Mouse (Mus musculus): Measurements from ENCODE around the gene Atp4a. TPM values are rescaled to one million over a fixed set of nuclear protein-coding genes. Genes with fewer than 3 reads are reported as not detected.

Atp4a gene
- 0.65 and 1.4 TPM in 2 replicates for polyA plus RNA-seq (2014; fragmentation: Nextera tagmentation; extraction: Ambion mirVana)

DNA sequence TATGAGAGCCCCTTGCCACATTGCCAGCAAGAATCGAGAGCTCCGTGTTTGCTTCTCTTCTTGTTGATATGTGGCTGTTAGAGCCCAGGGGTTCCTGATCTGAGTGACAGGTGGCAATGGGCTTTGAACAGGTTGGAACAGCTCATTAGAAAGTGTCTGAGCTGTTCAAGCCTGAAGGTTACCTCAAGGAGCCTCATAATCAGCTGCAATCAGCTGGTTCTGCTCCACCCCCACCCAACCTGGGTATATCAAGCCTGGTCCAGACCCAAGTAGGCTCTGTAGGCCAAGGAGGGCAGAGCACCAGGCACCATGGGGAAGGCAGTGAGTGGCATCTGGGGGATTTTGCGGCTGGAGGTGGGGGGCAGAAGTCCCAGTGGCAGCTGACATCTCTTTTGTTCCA, at the start of gene Atp4a:
Gene Atp4a (plus strand): TSS at position 268 of the 400 bp plus-strand sequence.
- H3K4me2 ChIP-seq (replicated peaks; ENCODE audit: low read depth, low read length) = no peak within 1 kb of the TSS
- no peaks in the 10 kb centered on the region for H3K36me3 ChIP-seq (ENCODE audit: control insufficient read depth, insufficient read depth, low read length)
- no peak within 1 kb of the TSS for H3K9ac ChIP-seq (ENCODE audit: low read depth, low read length)
- no peak within 1 kb of the TSS for H3K27ac ChIP-seq (ENCODE audit: low read depth, low read length)
- no peaks in the 10 kb centered on the region for H3K9me3 ChIP-seq (ENCODE audit: control insufficient read depth, low read length)
- H3K27me3 ChIP-seq (ENCODE audit: control insufficient read depth, insufficient read depth, low read length) = peaks cover 6% of the 10 kb centered on the region
- no peak for DNase-seq (ENCODE audit: low spot score)
- 77% methylated on average over 3 of the region's 3 CpGs for WGBS
- no peak within 1 kb of the TSS for H3K4me3 ChIP-seq (ENCODE audit: low read depth, low read length)
- H3K4me1 ChIP-seq (replicated peaks; ENCODE audit: control insufficient read depth, insufficient read depth, low read length) = no peaks in the 10 kb centered on the region
- ATAC-seq (ENCODE audit: low FRiP score) = no peak

DNA sequence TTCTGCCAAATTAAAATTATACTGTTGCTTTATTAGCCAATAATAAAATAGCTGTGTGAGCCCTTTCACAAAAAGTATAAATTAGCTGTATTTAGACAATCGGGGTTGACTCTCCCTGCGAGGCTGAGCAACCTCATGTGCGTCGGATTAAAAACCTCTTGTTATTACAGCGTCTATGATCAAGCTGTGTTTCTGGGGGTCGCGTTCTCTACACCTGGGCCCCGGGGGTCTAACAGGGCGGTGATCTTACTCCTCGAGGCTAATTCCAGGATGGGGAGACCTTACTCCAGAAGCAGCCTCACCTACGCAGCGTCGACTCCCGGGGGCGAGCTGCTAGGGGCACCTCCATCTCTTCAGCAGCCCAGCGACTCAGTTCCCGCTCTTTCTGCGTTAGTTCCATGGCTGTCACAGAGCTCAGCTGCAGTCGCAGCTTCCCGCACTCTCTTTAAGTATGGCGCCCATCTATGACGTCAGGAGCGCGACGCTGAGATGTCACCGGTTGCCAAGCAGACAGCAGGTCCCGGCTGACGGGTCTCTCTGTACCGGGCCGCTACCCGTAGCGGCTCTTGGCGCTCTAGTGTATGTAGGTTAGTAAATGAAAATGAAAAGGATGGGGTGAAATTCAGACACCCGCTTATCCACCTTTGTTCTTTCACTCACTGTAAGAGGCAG, 47.3 kb upstream of the Atp4a start, which contains the start of gene Haus5:
Gene Haus5 (minus strand): TSS at position 466 of the 672 bp plus-strand sequence.
- Histone ChIP-seq H3K4me1 (replicated peaks; ENCODE audit: control insufficient read depth, insufficient read depth, low read length) (no peaks in the 10 kb centered on the region), H3K9ac (ENCODE audit: low read depth, low read length) (peak within 1 kb of the TSS; percentile 62), H3K4me2 (replicated peaks; ENCODE audit: low read depth, low read length) (peak within 1 kb of the TSS; percentile 81), H3K9me3 (ENCODE audit: control insufficient read depth, low read length) (no peaks in the 10 kb centered on the region), H3K27me3 (ENCODE audit: control insufficient read depth, insufficient read depth, low read length) (no peaks in the 10 kb centered on the region), H3K4me3 (ENCODE audit: low read depth, low read length) (peak within 1 kb of the TSS; percentile 56), H3K36me3 (ENCODE audit: control insufficient read depth, insufficient read depth, low read length) (peaks cover 2% of the 10 kb centered on the region; the same call in 1 of the 2 replicates), H3K27ac (ENCODE audit: low read depth, low read length) (no peak within 1 kb of the TSS)
- 1% methylated on average over 34 of the region's 34 CpGs for WGBS
- peak; percentile 92 for ATAC-seq (ENCODE audit: low FRiP score)
- peak; percentile 97 for DNase-seq (ENCODE audit: low spot score)

DNA sequence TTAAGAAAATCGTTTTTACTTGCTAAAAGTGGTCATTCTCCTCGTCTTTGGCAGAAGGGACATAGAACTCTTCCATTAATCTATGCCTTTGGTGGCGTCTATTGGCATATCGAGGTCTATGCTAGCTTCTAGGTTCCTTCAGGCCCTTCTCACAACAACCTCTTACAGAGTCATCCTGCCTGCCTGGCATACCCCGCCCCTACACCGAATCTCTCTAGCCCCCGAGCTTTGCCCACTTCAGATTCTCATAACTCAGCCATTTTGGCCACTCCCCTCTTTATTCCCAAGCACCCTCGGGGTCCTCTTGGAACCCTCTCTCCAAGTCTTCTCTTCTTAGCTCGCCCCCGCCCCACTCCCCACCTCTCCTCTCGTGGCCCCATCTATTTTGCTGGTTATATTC, 46.7 kb upstream of the Atp4a start:
- Histone ChIP-seq H3K9me3 (ENCODE audit: control insufficient read depth, low read length) (no peaks in the 10 kb centered on the region), H3K4me3 (ENCODE audit: low read depth, low read length) (peak overlapping the region; percentile 56), H3K4me2 (replicated peaks; ENCODE audit: low read depth, low read length) (peak overlapping the region; percentile 81), H3K36me3 (ENCODE audit: control insufficient read depth, insufficient read depth, low read length) (peaks cover 2% of the 10 kb centered on the region; the same call in 1 of the 2 replicates), H3K27me3 (ENCODE audit: control insufficient read depth, insufficient read depth, low read length) (no peaks in the 10 kb centered on the region), H3K27ac (ENCODE audit: low read depth, low read length) (no peak overlapping the region), H3K9ac (ENCODE audit: low read depth, low read length) (peak overlapping the region; percentile 62), H3K4me1 (replicated peaks; ENCODE audit: control insufficient read depth, insufficient read depth, low read length) (no peaks in the 10 kb centered on the region)
- ATAC-seq (ENCODE audit: low FRiP score) (peak; percentile 67), DNase-seq (ENCODE audit: low spot score) (peak; percentile 32)
- 7% methylated on average over 11 of the region's 11 CpGs for WGBS

DNA sequence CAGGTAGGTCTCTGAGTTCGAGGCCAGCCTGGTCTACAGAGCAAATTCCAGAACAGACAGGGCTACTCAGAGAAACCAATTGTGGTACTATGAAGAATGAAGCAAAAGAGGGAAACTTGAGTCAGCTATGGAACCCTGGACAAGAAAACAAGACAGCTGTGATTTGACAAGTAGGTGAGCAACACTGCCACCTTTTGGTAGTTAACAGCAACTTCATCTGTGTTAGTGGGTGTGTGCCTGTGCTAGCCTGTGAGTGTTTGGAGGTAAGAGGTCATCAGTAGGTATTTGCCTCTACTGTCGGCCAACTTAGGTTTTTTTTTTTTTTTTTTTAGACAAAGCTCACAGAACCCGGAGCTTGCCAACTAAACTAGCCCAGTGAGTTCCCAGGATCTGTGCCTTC, 42.8 kb upstream of the Atp4a start:
- WGBS = 49% methylated on average over 3 of the region's 3 CpGs
- Histone ChIP-seq H3K27ac (ENCODE audit: low read depth, low read length) (no peak overlapping the region), H3K36me3 (ENCODE audit: control insufficient read depth, insufficient read depth, low read length) (no peaks in the 10 kb centered on the region), H3K4me3 (ENCODE audit: low read depth, low read length) (no peak overlapping the region), H3K4me2 (replicated peaks; ENCODE audit: low read depth, low read length) (no peak overlapping the region), H3K27me3 (ENCODE audit: control insufficient read depth, insufficient read depth, low read length) (no peaks in the 10 kb centered on the region), H3K4me1 (replicated peaks; ENCODE audit: control insufficient read depth, insufficient read depth, low read length) (no peaks in the 10 kb centered on the region), H3K9me3 (ENCODE audit: control insufficient read depth, low read length) (no peaks in the 10 kb centered on the region), H3K9ac (ENCODE audit: low read depth, low read length) (no peak overlapping the region)
- DNase-seq (ENCODE audit: low spot score) (peak; percentile 28), ATAC-seq (ENCODE audit: low FRiP score) (no peak)

DNA sequence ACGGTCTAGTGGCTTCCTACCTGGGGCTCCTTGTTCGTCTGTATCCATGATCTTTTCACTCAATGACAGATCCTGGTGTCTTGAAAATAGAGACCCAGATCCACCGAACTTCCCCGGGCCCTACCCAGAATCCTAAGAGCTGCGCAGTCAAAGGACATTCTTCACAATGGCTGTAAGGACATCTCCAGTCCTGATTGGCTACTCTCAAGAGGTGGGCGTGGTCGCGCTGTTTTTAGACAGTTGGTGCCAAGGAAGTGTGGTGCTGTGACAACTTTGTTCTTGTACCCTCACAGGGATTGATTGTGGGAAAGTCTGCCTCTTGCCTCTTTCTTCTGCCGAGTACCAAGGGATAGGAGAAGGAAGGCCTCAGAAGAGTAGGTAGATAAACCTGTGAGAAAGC, 40.5 kb upstream of the Atp4a start, which contains the start of gene Pmis2:
Gene Pmis2 (minus strand): TSS at position 126 of the 400 bp plus-strand sequence.
- Histone ChIP-seq H3K4me2 (replicated peaks; ENCODE audit: low read depth, low read length) (no peak within 1 kb of the TSS), H3K4me1 (replicated peaks; ENCODE audit: control insufficient read depth, insufficient read depth, low read length) (no peaks in the 10 kb centered on the region), H3K9ac (ENCODE audit: low read depth, low read length) (no peak within 1 kb of the TSS), H3K27ac (ENCODE audit: low read depth, low read length) (no peak within 1 kb of the TSS), H3K4me3 (ENCODE audit: low read depth, low read length) (no peak within 1 kb of the TSS), H3K27me3 (ENCODE audit: control insufficient read depth, insufficient read depth, low read length) (no peaks in the 10 kb centered on the region), H3K36me3 (ENCODE audit: control insufficient read depth, insufficient read depth, low read length) (no peaks in the 10 kb centered on the region), H3K9me3 (ENCODE audit: control insufficient read depth, low read length) (no peaks in the 10 kb centered on the region)
- WGBS = 68% methylated on average over 9 of the region's 9 CpGs
- no peak for DNase-seq (ENCODE audit: low spot score)
- ATAC-seq (ENCODE audit: low FRiP score) = no peak

DNA sequence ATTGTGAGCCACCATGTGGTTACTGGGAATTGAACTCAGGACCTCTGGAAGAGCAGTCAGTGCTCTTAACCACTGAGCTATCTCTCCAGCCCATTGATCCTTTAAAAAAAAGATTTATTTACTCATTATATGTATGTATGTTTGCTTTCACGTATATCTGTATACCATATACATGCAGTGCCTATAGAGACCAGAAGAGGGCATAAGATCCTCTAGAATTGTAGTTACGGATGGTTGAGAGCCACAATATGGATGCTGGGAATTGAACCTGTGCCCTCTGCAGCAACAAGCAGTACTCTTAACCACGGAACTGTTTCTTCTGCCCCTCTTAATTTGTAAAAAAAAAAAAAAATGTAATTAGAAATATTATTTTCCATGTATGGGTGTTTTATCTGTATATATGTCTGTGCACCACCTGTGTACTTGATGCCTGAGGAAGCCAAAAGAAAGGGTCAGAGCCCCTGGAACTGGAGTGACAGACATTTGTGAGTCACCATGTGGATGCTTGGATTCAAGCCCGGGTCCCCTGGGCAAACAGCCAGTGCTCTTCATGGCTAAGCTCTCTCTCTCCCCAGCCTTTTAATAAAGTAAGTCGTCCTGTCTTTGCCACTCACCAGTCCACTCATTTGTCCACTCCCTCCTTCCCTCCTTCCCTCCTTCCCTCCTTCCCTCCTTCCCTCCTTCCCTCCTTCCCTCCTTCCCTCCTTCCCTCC, 33.6 kb upstream of the Atp4a start:
- no peak overlapping the region for H3K9ac ChIP-seq (ENCODE audit: low read depth, low read length)
- no peaks in the 10 kb centered on the region for H3K27me3 ChIP-seq (ENCODE audit: control insufficient read depth, insufficient read depth, low read length)
- no peaks in the 10 kb centered on the region for H3K4me1 ChIP-seq (replicated peaks; ENCODE audit: control insufficient read depth, insufficient read depth, low read length)
- ATAC-seq (ENCODE audit: low FRiP score) = no peak
- H3K27ac ChIP-seq (ENCODE audit: low read depth, low read length) = no peak overlapping the region
- H3K4me2 ChIP-seq (replicated peaks; ENCODE audit: low read depth, low read length) = no peak overlapping the region
- H3K4me3 ChIP-seq (ENCODE audit: low read depth, low read length) = no peak overlapping the region
- H3K9me3 ChIP-seq (ENCODE audit: control insufficient read depth, low read length) = no peaks in the 10 kb centered on the region
- DNase-seq (ENCODE audit: low spot score) = no peak
- no peaks in the 10 kb centered on the region for H3K36me3 ChIP-seq (ENCODE audit: control insufficient read depth, insufficient read depth, low read length)
- WGBS = 73% methylated on average over 5 of the region's 5 CpGs

DNA sequence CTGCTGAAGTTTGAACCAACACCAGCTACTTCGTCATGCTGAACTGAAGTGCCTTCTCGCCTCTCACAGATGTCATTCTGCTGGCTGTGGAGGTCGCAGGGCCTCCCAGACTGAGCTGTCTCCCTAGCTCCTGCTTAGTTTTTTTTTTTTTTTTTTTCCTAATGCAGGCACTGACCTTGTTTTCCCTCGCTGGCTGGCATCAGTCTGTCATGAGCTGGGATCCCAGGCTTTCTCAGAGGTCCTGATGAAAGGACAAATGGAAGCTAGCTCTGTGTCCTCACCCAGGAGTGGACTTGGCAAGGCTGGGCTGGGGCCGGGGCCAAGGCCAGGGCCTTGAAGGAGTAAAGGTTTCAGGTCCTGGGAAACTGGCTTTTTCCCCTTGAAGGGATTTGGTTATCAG, 30.1 kb upstream of the Atp4a start:
- no peaks in the 10 kb centered on the region for H3K4me1 ChIP-seq (replicated peaks; ENCODE audit: control insufficient read depth, insufficient read depth, low read length)
- no peak overlapping the region for H3K27ac ChIP-seq (ENCODE audit: low read depth, low read length)
- no peak overlapping the region for H3K9ac ChIP-seq (ENCODE audit: low read depth, low read length)
- 68% methylated on average over 5 of the region's 5 CpGs for WGBS
- H3K9me3 ChIP-seq (ENCODE audit: control insufficient read depth, low read length) = no peaks in the 10 kb centered on the region
- no peaks in the 10 kb centered on the region for H3K36me3 ChIP-seq (ENCODE audit: control insufficient read depth, insufficient read depth, low read length)
- ATAC-seq (ENCODE audit: low FRiP score) (no peak), DNase-seq (ENCODE audit: low spot score) (no peak)
- H3K4me3 ChIP-seq (ENCODE audit: low read depth, low read length) = no peak overlapping the region
- no peak overlapping the region for H3K4me2 ChIP-seq (replicated peaks; ENCODE audit: low read depth, low read length)
- no peaks in the 10 kb centered on the region for H3K27me3 ChIP-seq (ENCODE audit: control insufficient read depth, insufficient read depth, low read length)

DNA sequence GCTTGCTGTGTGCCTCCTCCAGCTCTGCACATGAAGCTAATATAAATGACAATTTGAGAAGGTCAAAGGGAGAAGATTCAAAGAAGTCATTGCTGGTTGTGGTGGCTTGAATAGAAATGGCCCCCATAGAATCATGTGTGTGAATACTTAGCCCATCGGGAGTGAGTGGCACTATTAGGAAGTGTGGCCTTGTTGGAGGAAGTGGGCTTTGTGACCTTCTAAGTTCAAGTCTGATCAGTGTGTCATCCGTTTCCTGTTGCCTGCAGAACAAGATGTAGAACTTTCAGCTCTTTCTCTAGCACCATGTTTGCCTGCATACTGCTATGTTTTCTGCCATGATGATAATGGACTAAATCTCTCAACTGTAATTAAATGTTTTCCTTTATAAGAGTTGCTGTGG, 28.6 kb upstream of the Atp4a start:
- H3K27me3 ChIP-seq (ENCODE audit: control insufficient read depth, insufficient read depth, low read length) = peaks cover 9% of the 10 kb centered on the region; the same call in 1 of the 2 replicates
- H3K36me3 ChIP-seq (ENCODE audit: control insufficient read depth, insufficient read depth, low read length) = no peaks in the 10 kb centered on the region
- no peak overlapping the region for H3K9ac ChIP-seq (ENCODE audit: low read depth, low read length)
- no peak overlapping the region for H3K4me3 ChIP-seq (ENCODE audit: low read depth, low read length)
- no peak overlapping the region for H3K27ac ChIP-seq (ENCODE audit: low read depth, low read length)
- H3K9me3 ChIP-seq (ENCODE audit: control insufficient read depth, low read length) = no peaks in the 10 kb centered on the region
- no peaks in the 10 kb centered on the region for H3K4me1 ChIP-seq (replicated peaks; ENCODE audit: control insufficient read depth, insufficient read depth, low read length)
- H3K4me2 ChIP-seq (replicated peaks; ENCODE audit: low read depth, low read length) = no peak overlapping the region
- no peak for ATAC-seq (ENCODE audit: low FRiP score)
- no peak for DNase-seq (ENCODE audit: low spot score)
- WGBS = 79% methylated on average over 2 of the region's 2 CpGs

All from hindbrain, embryonic 11.5 days (tissue).